Mouse (Mus musculus): ENCODE results near the gene Kdm1b.

DNA sequence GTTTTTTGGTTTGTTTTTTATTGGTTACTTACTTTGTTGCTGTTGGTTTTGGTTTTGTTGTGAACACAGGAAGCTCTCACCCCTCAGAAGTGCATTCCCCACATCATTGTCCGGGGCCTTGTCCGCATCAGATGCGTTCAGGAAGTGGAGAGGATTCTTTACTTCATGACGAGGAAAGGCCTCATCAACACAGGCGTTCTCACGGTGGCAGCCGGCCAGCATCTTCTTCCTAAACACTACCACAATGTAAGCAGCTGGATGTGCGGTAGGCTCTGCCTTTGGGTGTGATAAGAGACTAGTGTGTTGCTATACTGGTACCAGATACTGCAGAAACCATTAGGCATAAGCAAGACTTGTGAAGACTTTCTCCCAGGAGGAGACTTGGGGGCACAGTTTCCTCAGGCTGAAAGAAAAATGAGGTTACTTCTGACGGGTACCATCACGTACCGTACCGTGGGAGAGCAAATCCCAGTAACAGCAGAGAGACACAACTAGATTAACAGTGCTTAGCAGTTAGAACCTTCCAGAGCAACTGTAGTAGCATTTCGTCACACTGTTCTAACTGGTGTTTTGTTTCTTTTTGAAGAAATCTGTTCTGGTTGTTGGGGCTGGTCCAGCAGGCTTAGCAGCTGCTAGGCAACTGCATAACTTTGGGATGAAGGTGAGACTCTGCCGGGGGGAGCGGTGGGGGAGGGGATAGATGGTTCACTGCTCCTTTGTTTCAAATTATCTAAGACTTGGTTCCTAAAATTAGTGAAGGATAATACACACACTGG, 20.9 kb downstream of the Kdm1b start:
- no peak for TF ChIP-seq CTCF (IDR thresholded peaks at IDR 0.05; ENCODE audit: control insufficient read depth, insufficient read depth, insufficient read length)
- no peak for TF ChIP-seq USF1 (IDR thresholded peaks at IDR 0.05; ENCODE audit: low read depth)
- TF ChIP-seq MYOG (IDR thresholded peaks at IDR 0.05; ENCODE audit: control insufficient read depth, extremely low read depth, insufficient read length), result no peak
- TF ChIP-seq MAX (IDR thresholded peaks at IDR 0.05), result no peak
